Mouse (Mus musculus): ENCODE data around the gene Ugt1a2.

DNA sequence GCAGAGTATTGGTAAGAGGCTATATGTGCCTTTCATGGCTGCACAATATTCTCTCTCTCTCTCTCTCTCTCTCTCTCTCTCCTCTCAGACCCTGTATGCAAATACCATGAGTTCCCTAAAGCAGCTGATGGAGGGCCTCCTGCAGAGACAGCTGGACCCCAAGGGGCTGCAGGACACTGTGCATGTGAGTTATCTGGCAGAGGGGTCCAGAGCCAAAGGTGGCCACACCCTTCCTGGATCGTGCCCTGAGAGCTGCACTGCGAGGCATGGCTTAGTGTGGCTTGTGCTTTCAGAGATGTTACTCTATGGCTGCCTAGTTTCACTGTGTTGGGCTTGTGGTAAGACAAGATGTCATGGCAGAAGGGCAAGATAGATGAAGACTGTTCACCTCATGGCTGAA, 47.3 kb downstream of the Ugt1a2 start:
- no peak for TF ChIP-seq CTCF (IDR thresholded peaks at IDR 0.05; ENCODE audit: extremely low read depth, insufficient read length, insufficient replicate concordance, low read depth, low read length)
- no peak for TF ChIP-seq POLR2A (IDR thresholded peaks at IDR 0.05; ENCODE audit: low read depth, low read length)
